Mouse (Mus musculus): ENCODE data around the gene Hs6st1.

DNA sequence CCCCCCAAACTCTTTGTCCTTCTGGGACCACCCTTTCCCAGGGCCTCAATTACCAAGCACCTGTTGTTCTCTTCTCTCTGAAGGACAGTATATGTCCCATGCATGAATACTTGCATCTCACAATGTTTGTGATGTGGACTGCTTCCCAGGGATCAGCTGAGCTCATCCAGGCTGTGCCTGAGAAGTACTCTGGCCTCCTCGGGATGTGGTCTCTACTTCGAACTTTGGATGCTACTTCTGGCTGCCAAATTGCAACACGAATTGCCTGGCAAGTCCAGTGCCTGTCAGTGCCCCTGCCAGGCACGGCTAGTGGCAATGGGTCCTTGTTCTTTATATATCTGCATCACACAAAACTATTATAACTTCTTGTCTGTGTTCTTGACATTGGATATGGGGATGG, 41.8 kb downstream of the Hs6st1 start:
- TF ChIP-seq CTCF (IDR thresholded peaks at IDR 0.05; ENCODE audit: insufficient read depth, low read length) (no peak), POLR2A (IDR thresholded peaks at IDR 0.05; ENCODE audit: borderline replicate concordance, extremely low read depth, low read depth, low read length) (no peak)
